Mouse (Mus musculus): ENCODE data around the gene Ifi203.
"Not testable (repeated sequence)": the region's sequence is repeated elsewhere in the genome, so short reads cannot be mapped to it uniquely, and the experiment has no call there.

- TF ChIP-seq CTCF (IDR thresholded peaks at IDR 0.05; ENCODE audit: low read depth, low read length); GATA1 (IDR thresholded peaks at IDR 0.05; ENCODE audit: borderline replicate concordance, low read length): not testable (repeated sequence)
Measured at GRCm38 (mm10) chr1:173878264-173878663, 64.2 kb downstream of the Ifi203 start.
